Mouse (Mus musculus): ENCODE data around the gene Olfr1375. TPM values are rescaled to one million over a fixed set of nuclear protein-coding genes. Genes with fewer than 3 reads are reported as not detected.
"Not testable (repeated sequence)": the region's sequence is repeated elsewhere in the genome, so short reads cannot be mapped to it uniquely, and the experiment has no call there.

Olfr1375 gene
- polyA plus RNA-seq (2017; shearing (Covaris generic)) = not detected

GRCm38 (mm10) chr11:51047809-51048208, at the start of gene Olfr1375:
Gene Olfr1375 (plus strand): TSS chr11:51048109.
- not testable (repeated sequence) for ATAC-seq

DNA sequence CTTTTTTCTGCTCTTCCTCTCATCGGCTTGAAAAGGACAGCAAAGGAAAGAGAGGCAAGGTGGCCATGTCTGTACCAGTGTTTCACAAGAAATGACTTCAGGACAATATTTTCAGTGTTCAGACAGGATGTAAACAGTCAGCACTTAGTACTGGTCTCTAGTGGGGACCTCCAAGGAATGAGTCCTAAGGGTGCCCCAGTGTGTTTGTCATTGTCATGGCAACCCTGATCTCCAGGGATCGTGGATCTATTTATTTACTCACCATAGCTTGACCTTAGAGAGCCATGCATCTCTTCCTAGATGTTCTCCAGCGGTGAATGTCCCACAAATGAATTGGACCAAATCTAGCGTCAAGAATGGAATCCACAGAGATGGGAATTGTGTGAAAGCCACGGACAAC, 44.6 kb upstream of the Olfr1375 start, which contains the start of gene Olfr51:
Gene Olfr51 (plus strand): TSS at position 301 of the 400 bp plus-strand sequence.
- no peak for ATAC-seq

DNA sequence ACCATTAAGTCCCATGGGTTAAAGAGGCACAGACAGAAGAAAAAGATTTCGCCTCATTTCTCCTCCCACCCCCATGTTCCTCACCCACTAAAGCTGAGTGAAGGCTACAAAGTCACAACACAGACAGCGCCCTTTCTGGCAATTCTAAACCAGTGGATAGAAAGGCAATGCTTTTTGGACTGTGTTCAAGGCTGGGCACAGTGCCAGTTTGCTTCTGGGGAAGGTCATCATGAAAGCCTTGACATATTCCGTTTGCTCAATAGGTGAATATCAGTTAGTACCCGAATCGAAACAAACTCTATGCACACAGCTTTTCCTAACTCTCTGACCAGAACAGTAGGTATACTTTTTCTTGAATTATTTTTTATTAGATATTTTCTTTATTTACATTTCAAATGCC, 36.1 kb upstream of the Olfr1375 start:
- no peak for ATAC-seq

GRCm38 (mm10) chr11:51013936-51014335, 34.0 kb upstream of the Olfr1375 start, which contains the start of gene Olfr54:
Gene Olfr54 (plus strand): TSS chr11:51014236.
- no peak for ATAC-seq

GRCm38 (mm10) chr11:51016341-51016740, 31.6 kb upstream of the Olfr1375 start:
- no peak for ATAC-seq

- ATAC-seq = not testable (repeated sequence)
These were observed 21.1 kb upstream of the Olfr1375 start for GRCm38 (mm10) chr11:51026811-51027210.

DNA sequence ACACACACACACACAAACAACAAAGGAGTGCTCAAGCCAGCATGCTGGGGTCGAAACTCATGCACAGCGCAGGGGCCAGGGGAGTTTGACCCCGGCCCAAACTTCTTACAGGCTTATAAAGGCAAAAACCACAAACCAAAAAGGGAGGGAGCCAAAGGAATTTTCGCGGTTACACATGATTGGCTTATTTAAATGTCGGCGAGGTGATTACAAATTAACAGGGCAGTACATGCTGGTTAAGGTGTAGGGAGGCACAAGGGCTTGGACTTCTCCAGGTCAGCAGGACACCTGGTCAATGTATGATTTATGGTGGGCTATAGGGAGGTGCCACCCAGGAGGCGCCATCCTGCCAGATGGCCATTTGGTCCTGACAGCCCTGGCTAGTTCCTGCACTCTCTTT, 18.5 kb upstream of the Olfr1375 start:
- ATAC-seq = not testable (repeated sequence)

GRCm38 (mm10) chr11:51030225-51030624, 17.7 kb upstream of the Olfr1375 start:
- no peak for ATAC-seq

- no peak for ATAC-seq
These were observed 15.1 kb upstream of the Olfr1375 start for GRCm38 (mm10) chr11:51032851-51033250.

- ATAC-seq = not testable (repeated sequence)
These were observed 13.8 kb upstream of the Olfr1375 start for GRCm38 (mm10) chr11:51034141-51034540.

GRCm38 (mm10) chr11:51035951-51036350, 12.0 kb upstream of the Olfr1375 start:
- no peak for ATAC-seq

GRCm38 (mm10) chr11:51044776-51045175, 3.1 kb upstream of the Olfr1375 start:
- not testable (repeated sequence) for ATAC-seq

DNA sequence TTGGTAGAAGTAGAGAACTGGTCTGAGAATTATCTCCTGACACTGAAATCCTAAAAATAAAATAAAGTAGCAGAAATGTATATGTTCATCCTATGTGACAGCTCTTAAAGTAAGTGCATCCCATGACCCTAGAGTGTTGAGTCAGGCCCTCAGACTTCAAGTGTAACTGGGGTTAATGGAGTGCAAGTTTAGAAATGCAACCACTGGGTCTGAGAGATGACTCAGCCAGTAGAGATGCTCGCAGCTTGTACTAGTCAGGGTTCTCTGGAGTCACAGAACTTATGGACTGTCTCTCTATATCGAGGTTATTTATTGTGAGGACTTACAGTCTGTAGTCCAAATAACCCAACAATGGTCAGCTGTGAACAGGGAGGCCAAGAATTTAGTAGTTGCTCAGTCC, 3.8 kb downstream of the Olfr1375 start:
- ATAC-seq = no peak

DNA sequence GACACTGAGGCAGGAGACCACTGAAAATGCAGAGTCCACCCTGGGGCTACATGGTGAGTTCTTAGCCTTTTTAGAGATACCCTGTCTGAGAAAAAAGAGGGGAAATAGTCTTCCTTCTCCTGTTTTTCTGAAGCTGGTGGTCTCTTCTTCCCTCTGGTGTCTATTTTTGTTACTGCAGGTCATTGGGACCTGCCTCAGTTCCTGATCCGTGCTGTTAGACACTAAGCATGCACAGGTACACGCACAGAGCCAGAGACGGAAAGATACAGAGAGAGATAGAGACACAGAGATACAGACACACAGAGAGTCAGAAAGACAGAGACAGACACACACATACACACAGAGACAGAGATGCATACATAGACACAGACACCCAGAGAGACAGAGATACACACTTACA, 5.3 kb downstream of the Olfr1375 start:
- no peak for ATAC-seq

DNA sequence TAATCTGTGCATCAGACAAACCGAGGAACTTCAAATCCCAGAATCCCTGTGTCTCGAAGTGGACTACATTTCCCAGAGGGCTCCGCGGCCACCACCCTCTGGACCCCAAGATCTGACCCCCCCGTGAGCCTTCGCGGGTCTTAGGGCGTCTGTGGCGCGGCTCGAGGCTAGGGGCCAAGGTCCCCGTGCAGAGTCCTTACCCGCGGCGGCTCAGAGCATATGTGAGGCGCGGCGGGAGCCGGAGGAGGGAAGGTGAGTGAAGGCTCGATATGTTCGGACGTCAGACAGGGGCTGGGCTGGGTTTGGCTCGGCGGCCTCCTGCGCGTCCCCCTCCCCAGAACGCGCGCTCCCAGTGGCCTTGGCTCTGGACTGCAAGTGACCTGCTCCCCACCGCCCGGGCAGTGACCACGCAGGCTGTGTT, 11.3 kb downstream of the Olfr1375 start, which contains the start of gene Zfp354a:
Gene Zfp354a (plus strand): TSS at position 107 of the 421 bp plus-strand sequence.
- ATAC-seq = no peak

DNA sequence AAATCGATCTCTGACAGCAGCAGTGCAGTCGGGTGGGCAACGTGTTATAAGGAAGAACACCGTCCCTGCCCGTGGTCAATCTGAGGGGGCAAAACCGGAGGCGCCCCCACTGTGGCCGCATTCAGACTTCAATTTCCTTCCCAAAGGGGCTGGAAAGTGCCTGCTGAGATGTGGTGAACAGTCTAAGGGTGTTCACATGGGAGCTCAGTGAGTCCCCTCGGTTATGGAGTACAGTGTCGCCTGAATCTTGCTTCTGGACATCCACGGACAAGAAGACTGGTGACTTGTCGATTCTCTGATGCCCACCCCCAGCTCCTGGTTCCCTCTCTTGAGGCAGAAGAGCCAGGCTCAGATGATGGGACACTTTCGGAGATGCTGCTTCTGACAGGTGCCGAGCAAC, 11.7 kb downstream of the Olfr1375 start:
- no peak for ATAC-seq

- ATAC-seq = no peak
These were observed 13.1 kb downstream of the Olfr1375 start for GRCm38 (mm10) chr11:51060981-51061380.

GRCm38 (mm10) chr11:51063276-51063675, 15.4 kb downstream of the Olfr1375 start:
- ATAC-seq = no peak

DNA sequence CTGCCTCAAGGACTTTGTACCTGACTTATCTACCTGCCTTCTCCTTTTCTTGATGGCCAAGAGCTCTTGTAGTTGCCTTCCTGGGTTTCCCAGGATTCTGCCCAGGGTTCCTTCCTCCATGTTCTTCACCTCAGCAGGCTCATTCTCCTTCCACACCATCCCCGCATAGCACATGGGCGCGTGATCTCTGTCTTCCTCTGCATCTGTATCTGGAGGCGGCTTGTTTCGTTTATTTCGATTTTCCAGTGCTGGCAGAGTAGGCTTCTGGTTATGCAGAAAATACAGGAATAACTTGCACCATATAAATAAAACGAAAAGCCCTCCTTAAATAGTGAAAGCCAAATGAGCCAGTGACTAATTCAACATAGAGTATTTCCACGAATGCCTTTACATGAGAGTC, 15.9 kb downstream of the Olfr1375 start:
- no peak for ATAC-seq

GRCm38 (mm10) chr11:51084527-51084926, 36.6 kb downstream of the Olfr1375 start:
- no peak for ATAC-seq

- no peak for ATAC-seq
These were observed 37.4 kb downstream of the Olfr1375 start for GRCm38 (mm10) chr11:51085269-51085668.

Data from CD4-positive, CD25-positive, alpha-beta regulatory T cell, adult 4 months (primary cell).